Comparison of ENCODE assay signal across 8 mouse cellular contexts in genomic region chr3:88579454-88580117, GRCm38 (mm10). TPM values are rescaled to one million over a fixed set of nuclear protein-coding genes. Genes with fewer than 3 reads are reported as not detected.
DNase-seq lines count a peak whose midpoint lies in the region; ATAC-seq and TF ChIP-seq lines count a peak whose summit lies in the region.

No protein-coding gene starts in this region.

- TF ChIP-seq CTCF in Patski (IDR thresholded peaks at IDR 0.05) = peak; percentile 50
- TF ChIP-seq CTCF in lung, postnatal 0 days (IDR thresholded peaks at IDR 0.05) = no peak

- CTCF ChIA-PET in Patski (lab: Charles Lee) = interaction anchor here (1.1 to 3.3 kb wide), 4 partner anchors 10 to 15 kb away, joined by 4 to 12 read pairs (median 6); no protein-coding TSS in a partner anchor

- peak overlapping the region; percentile 87 for H3K4me3 ChIP-seq in hindbrain, embryonic 12.5 days
- peak overlapping the region; percentile 91 for H3K4me3 ChIP-seq in lung, postnatal 0 days (ENCODE audit: low read depth, low read length)

- H3K4me1 ChIP-seq in hindbrain, embryonic 12.5 days = peaks cover 10% of the 10 kb centered on the region
- peaks cover 7% of the 10 kb centered on the region; the same call in 1 of the 2 replicates for H3K4me1 ChIP-seq in lung, postnatal 0 days (ENCODE audit: insufficient read depth, low read depth, low read length)

- WGBS in hindbrain, embryonic 12.5 days = under 1% methylated on average over 34 of the region's 34 CpGs
- under 1% methylated on average over 34 of the region's 34 CpGs for WGBS in lung, postnatal 0 days

- no peaks in the 10 kb centered on the region for H3K27me3 ChIP-seq in Patski
- H3K27me3 ChIP-seq in hindbrain, embryonic 12.5 days = no peaks in the 10 kb centered on the region
- no peaks in the 10 kb centered on the region for H3K27me3 ChIP-seq in lung, postnatal 0 days (replicated peaks; ENCODE audit: insufficient read depth, low read length)

- H3K9me3 ChIP-seq in hindbrain, embryonic 12.5 days (replicated peaks) = no peaks in the 10 kb centered on the region
- no peaks in the 10 kb centered on the region for H3K9me3 ChIP-seq in lung, postnatal 0 days (ENCODE audit: low read length)

- peak overlapping the region; percentile 85 for H3K9ac ChIP-seq in hindbrain, embryonic 12.5 days
- peak overlapping the region; percentile 89 for H3K9ac ChIP-seq in lung, postnatal 0 days (replicated peaks; ENCODE audit: low read depth)

- DNase-seq in Patski (ENCODE audit: low read depth, low spot score) = no peak
- peak; percentile 83 to 86 for DNase-seq in cerebellum, postnatal 10 days
- peak; percentile 69 to 74 for DNase-seq in frontal cortex, postnatal 10 days (ENCODE audit: low spot score in 2 of 2)
- DNase-seq in layer of hippocampus, postnatal 10 days (ENCODE audit: low spot score in 2 of 2) = peak; percentile 78
- DNase-seq in lung, postnatal 0 days (ENCODE audit: low spot score) = peak; percentile 96
- DNase-seq in ovary, postnatal 14 days (ENCODE audit: low spot score) = peak; percentile 64
- DNase-seq in thymus, postnatal 10 days (ENCODE audit: low spot score in 2 of 2) = peak; percentile 59 to 69

- H3K36me3 ChIP-seq in hindbrain, embryonic 12.5 days = peaks cover 29% of the 10 kb centered on the region
- H3K36me3 ChIP-seq in lung, postnatal 0 days (ENCODE audit: insufficient read depth, low read length) = no peaks in the 10 kb centered on the region

- in situ Hi-C loops in Patski (cut with MboI; ENCODE audit: low pct_unique_long_range_greater_than_20kb) = no loop called here

- peak overlapping the region; percentile 19; the same call in 1 of the 2 replicates for H3K27ac ChIP-seq in hindbrain, embryonic 12.5 days
- peak overlapping the region; percentile 76 for H3K27ac ChIP-seq in lung, postnatal 0 days (ENCODE audit: low read length)

- ATAC-seq in Patski = peak; percentile 82
- ATAC-seq in hindbrain, embryonic 12.5 days (ENCODE audit: low FRiP score) = peak; percentile 88
- ATAC-seq in lung, postnatal 0 days = peak; percentile 96

- peak overlapping the region; percentile 85 for H3K4me2 ChIP-seq in hindbrain, embryonic 12.5 days (replicated peaks)
- peak overlapping the region; percentile 67 for H3K4me2 ChIP-seq in lung, postnatal 0 days (replicated peaks; ENCODE audit: low read depth, low read length)

- TF ChIP-seq EP300 in lung, postnatal 0 days (IDR thresholded peaks at IDR 0.05) = no peak; the same call in 1 of the 2 replicates

- POLR2A ChIA-PET in Patski (lab: Charles Lee) = interaction anchor here (1.0 to 2.1 kb wide), 5 partner anchors 12 to 62 kb away, joined by 3 to 10 read pairs (median 4); partner anchors contain the start of genes Lamtor2 and Ubqln4

RNA-seq across cellular contexts. Expression of gene Ssr2, which starts 3.9 kb away (rescaled TPM):
- polyA plus RNA-seq in Patski (2021) = 410 TPM
- 152 and 155 TPM in 2 replicates for polyA plus RNA-seq in hindbrain, embryonic 12.5 days (2016; fragmentation: Nextera tagmentation; extraction: Ambion mirVana)
- total RNA-seq in layer of hippocampus, postnatal 10 days (2021) = 100 to 1,000 TPM; 123 to 129 TPM
- polyA plus RNA-seq in lung, postnatal 0 days (2015; fragmentation: Nextera tagmentation; extraction: Ambion mirVana) = 306 and 384 TPM in 2 replicates

RNA-seq across cellular contexts. Expression of gene Ubqln4, which starts 26.0 kb away (rescaled TPM):
- polyA plus RNA-seq in Patski (2021) = 143 TPM
- 59.4 and 60.7 TPM in 2 replicates for polyA plus RNA-seq in hindbrain, embryonic 12.5 days (2016; fragmentation: Nextera tagmentation; extraction: Ambion mirVana)
- total RNA-seq in layer of hippocampus, postnatal 10 days (2021) = 10 to 100 TPM; 79.9 to 81.8 TPM
- polyA plus RNA-seq in lung, postnatal 0 days (2015; fragmentation: Nextera tagmentation; extraction: Ambion mirVana) = 18.4 and 22.6 TPM in 2 replicates

RNA-seq across cellular contexts. Expression of gene Arhgef2, which starts 26.2 kb away (rescaled TPM):
- 175 TPM for polyA plus RNA-seq in Patski (2021)
- 171 and 179 TPM in 2 replicates for polyA plus RNA-seq in hindbrain, embryonic 12.5 days (2016; fragmentation: Nextera tagmentation; extraction: Ambion mirVana)
- 100 to 1,000 TPM; 212 to 255 TPM for total RNA-seq in layer of hippocampus, postnatal 10 days (2021)
- 170 and 229 TPM in 2 replicates for polyA plus RNA-seq in lung, postnatal 0 days (2015; fragmentation: Nextera tagmentation; extraction: Ambion mirVana)

RNA-seq across cellular contexts. Expression of gene Lamtor2, which starts 26.7 kb away (rescaled TPM):
- polyA plus RNA-seq in Patski (2021) = 264 TPM
- 124 and 140 TPM in 2 replicates for polyA plus RNA-seq in hindbrain, embryonic 12.5 days (2016; fragmentation: Nextera tagmentation; extraction: Ambion mirVana)
- total RNA-seq in layer of hippocampus, postnatal 10 days (2021) = 100 to 1,000 TPM; 117 to 126 TPM
- polyA plus RNA-seq in lung, postnatal 0 days (2015; fragmentation: Nextera tagmentation; extraction: Ambion mirVana) = 138 and 143 TPM in 2 replicates

RNA-seq across cellular contexts. Expression of gene Rab25, which starts 31.5 kb away (rescaled TPM):
- 0.41 TPM for polyA plus RNA-seq in Patski (2021)
- 1.5 and 2.4 TPM in 2 replicates for polyA plus RNA-seq in hindbrain, embryonic 12.5 days (2016; fragmentation: Nextera tagmentation; extraction: Ambion mirVana)
- total RNA-seq in layer of hippocampus, postnatal 10 days (2021) = not detected
- 61.4 and 61.8 TPM in 2 replicates for polyA plus RNA-seq in lung, postnatal 0 days (2015; fragmentation: Nextera tagmentation; extraction: Ambion mirVana)
